Mouse (Mus musculus) left cerebral cortex, adult 2 months (tissue): Measurements from ENCODE around the gene Vav1. TPM values are rescaled to one million over a fixed set of nuclear protein-coding genes. Genes with fewer than 3 reads are reported as not detected.

ENCODE experiments used
- DNase-seq, 2 experiments: peaks; one replicate each; pipeline ENCODE4 v3.0.0; 2021 to 2022; ENCODE audit warnings: low spot score in 2 of 2, mixed read lengths in 1 of 2; ENCODE audit errors: extremely low spot score in 1 of 2
- H3K27ac ChIP-seq: fragments of 200-600 bp; 2 replicates; pipeline ENCODE4 v1.8.1; 2022
- H3K4me3 ChIP-seq: fragments of 200-600 bp; 2 replicates; pipeline ENCODE4 v1.8.1; 2022
- CTCF ChIP-seq: fragments of 200-600 bp; IDR thresholded peaks from 2 replicates; pipeline ENCODE4 v1.8.1; 2022; ENCODE audit warnings: antibody characterized with exemption, mild to moderate bottlenecking, moderate library complexity
- intact Hi-C: fragments of 180-260 bp; cut with DNase I; formaldehyde crosslinking; loops from one replicate; pipeline ENCODE4 v1.15.1; 2025
- total RNA-seq, 2 experiments: library from RNA; stranded (reverse); gene quantifications; 2 replicates each; pipeline ENCODE4 v1.2.3; 2021

The Vav1 gene
- total RNA-seq, 2 experiments from 2014 or later, result 3.1 to 3.5 TPM

GRCm38 (mm10) chr17:57246663-57247392 is 32.1 kb upstream of the Vav1 start:
- intact Hi-C loops, result loop anchor here (2.0 to 10.0 kb wide), 2 partner anchors 186 to 252 kb away; partner anchors contain the start of genes Alkbh7 and Clpp
- H3K27ac ChIP-seq, result peak overlapping the region; percentile 96
- TF ChIP-seq CTCF, result no peak; the same call in 1 of the 2 replicates
- no peak for DNase-seq
- H3K4me3 ChIP-seq, result peak overlapping the region; percentile 62

- intact Hi-C loops, result loop anchor here (1.0 to 10.0 kb wide), 4 partner anchors 28 to 253 kb away; partner anchors contain the start of genes Alkbh7 and Clpp
- DNase-seq, result peak; percentile 87 to 92
- peak overlapping the region; percentile 62 for H3K4me3 ChIP-seq
- TF ChIP-seq CTCF, result no peak; the same call in 1 of the 2 replicates
- H3K27ac ChIP-seq, result peak overlapping the region; percentile 96
Measured at GRCm38 (mm10) chr17:57247393-57248200, 31.3 kb upstream of the Vav1 start.

GRCm38 (mm10) chr17:57248201-57248699 is 30.6 kb upstream of the Vav1 start, which contains the start of gene Gpr108:
TSS of gene Gpr108 (minus strand) at chr17:57248446.
- Histone ChIP-seq H3K4me3 (peak within 1 kb of the TSS; percentile 62), H3K27ac (peak within 1 kb of the TSS; percentile 96)
- TF ChIP-seq CTCF, result peak; percentile 76
- intact Hi-C loops, result loop anchor here (1.0 to 10.0 kb wide), 3 partner anchors 27 to 253 kb away; partner anchors contain the start of genes Alkbh7 and Clpp
- peak; percentile 84 to 85 for DNase-seq

- intact Hi-C loops, result loop anchor here (1.0 to 10.0 kb wide), 3 partner anchors 27 to 254 kb away; partner anchors contain the start of genes Alkbh7 and Clpp
- H3K4me3 ChIP-seq, result peak overlapping the region; percentile 58
- no peak for TF ChIP-seq CTCF
- H3K27ac ChIP-seq, result peak overlapping the region; percentile 78
- DNase-seq, result no peak
Measured at GRCm38 (mm10) chr17:57248771-57249170, 30.1 kb upstream of the Vav1 start.

GRCm38 (mm10) chr17:57249186-57250181 is 29.4 kb upstream of the Vav1 start, which contains the start of gene Trip10:
TSS of gene Trip10 (plus strand) at chr17:57249455.
- TF ChIP-seq CTCF, result peak; percentile 10
- intact Hi-C loops, result loop anchor here (10.0 kb wide), 1 partner anchor 255 kb away; the partner anchor contains the start of genes Alkbh7 and Clpp
- Histone ChIP-seq H3K27ac (peak within 1 kb of the TSS; percentile 78), H3K4me3 (peak within 1 kb of the TSS; percentile 58)
- peak; percentile 84 to 86 for DNase-seq

- H3K27ac ChIP-seq, result peak overlapping the region; percentile 21
- DNase-seq, result peak in 1 of 2 experiments; percentile 30
- intact Hi-C loops, result no loop called here
- H3K4me3 ChIP-seq, result peak overlapping the region; percentile 58
- TF ChIP-seq CTCF, result no peak
Measured at GRCm38 (mm10) chr17:57250461-57251160, 28.3 kb upstream of the Vav1 start.

- intact Hi-C loops, result no loop called here
- no peak overlapping the region for H3K4me3 ChIP-seq
- H3K27ac ChIP-seq, result no peak overlapping the region
- TF ChIP-seq CTCF, result no peak
- DNase-seq, result no peak
Measured at GRCm38 (mm10) chr17:57251431-57251830, 27.5 kb upstream of the Vav1 start.

GRCm38 (mm10) chr17:57253306-57253705 is 25.6 kb upstream of the Vav1 start:
- intact Hi-C loops, result no loop called here
- DNase-seq, result no peak
- no peak for TF ChIP-seq CTCF
- Histone ChIP-seq H3K27ac (no peak overlapping the region), H3K4me3 (no peak overlapping the region)

- TF ChIP-seq CTCF, result no peak
- intact Hi-C loops, result no loop called here
- Histone ChIP-seq H3K27ac (no peak overlapping the region), H3K4me3 (no peak overlapping the region)
- no peak for DNase-seq
Measured at GRCm38 (mm10) chr17:57255354-57255753, 23.5 kb upstream of the Vav1 start.

- no peak overlapping the region for H3K4me3 ChIP-seq
- H3K27ac ChIP-seq, result no peak overlapping the region
- no peak for TF ChIP-seq CTCF
- DNase-seq, result no peak
- intact Hi-C loops, result no loop called here
Measured at GRCm38 (mm10) chr17:57256921-57257485, 21.9 kb upstream of the Vav1 start.
